Mouse (Mus musculus) heart, adult 10 weeks (tissue): ENCODE measurements around the gene Rprd1b. TPM values are rescaled to one million over a fixed set of nuclear protein-coding genes. Genes with fewer than 3 reads are reported as not detected.

Experiments
- polyA plus RNA-seq: library from polyadenylated mRNA; stranded (reverse); fragments of 350-450 nt; fragmentation: Illumina TruSeq; extraction: RNeasy Lipid Tissue Mini Kit (QIAGEN cat#74804); gene quantifications from one replicate; pipeline ENCODE4 v1.2.3, GENCODE M21; 2014; ENCODE audit warnings: low read depth, low replicate concordance

The Rprd1b gene
- polyA plus RNA-seq = 20.4 TPM

GRCm38 (mm10) chr2:158028354-158028863 is at the start of gene Rprd1b, which contains the start of gene Tti1:
TSS of gene Rprd1b (plus strand) at chr2:158028497.
TSS of gene Tti1 (minus strand) at chr2:158028433.

GRCm38 (mm10) chr2:158146223-158146622 is 117.9 kb downstream of the Rprd1b start, which contains the start of gene Tgm2:
TSS of gene Tgm2 (minus strand) at chr2:158146436.

Other genes starting within 250 kb of the Rprd1b start
- not detected for gene Vstm2l, start 113.8 kb upstream of the Rprd1b start, polyA plus RNA-seq
- 21.2 TPM for gene Tti1, start 64 bp upstream of the Rprd1b start, polyA plus RNA-seq
- 162 TPM for gene Tgm2, start 117.9 kb downstream of the Rprd1b start, polyA plus RNA-seq
- 5.9 TPM for gene D630003M21Rik, start 200.7 kb downstream of the Rprd1b start, polyA plus RNA-seq
- gene Bpi, start 229.6 kb downstream of the Rprd1b start, polyA plus RNA-seq = not detected